Mouse (Mus musculus) right cerebral cortex, adult 2 months (tissue): ENCODE data around the gene Gnb2.

Source experiments
- DNase-seq, 2 experiments: peaks; one replicate each; pipeline ENCODE4 v3.0.0; 2021 to 2022; ENCODE audit warnings: low spot score in 2 of 2

Gnb2 gene

DNA sequence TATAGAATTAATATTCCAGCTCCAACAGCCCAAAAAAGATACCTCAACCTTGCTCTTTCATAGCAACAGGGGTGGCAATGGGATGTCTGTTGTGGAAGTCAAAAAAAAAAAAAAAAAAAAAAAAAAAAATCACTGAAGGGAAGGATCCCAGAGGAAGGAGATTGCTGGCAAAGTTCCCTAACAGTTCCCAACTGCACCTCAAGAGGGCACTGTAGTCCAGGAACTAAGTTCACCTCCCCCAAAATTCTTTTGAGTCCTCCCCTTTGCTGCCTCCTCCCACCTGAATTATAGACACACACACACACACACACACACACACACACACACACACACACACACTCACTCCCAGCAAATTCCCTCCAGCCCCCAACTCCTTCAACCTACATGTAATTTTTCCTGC lies 52.2 kb downstream of the Gnb2 start:
- peak; percentile 82 to 86 for DNase-seq
